Mouse (Mus musculus): ENCODE data around the gene Slc2a4.

The Slc2a4 gene

DNA sequence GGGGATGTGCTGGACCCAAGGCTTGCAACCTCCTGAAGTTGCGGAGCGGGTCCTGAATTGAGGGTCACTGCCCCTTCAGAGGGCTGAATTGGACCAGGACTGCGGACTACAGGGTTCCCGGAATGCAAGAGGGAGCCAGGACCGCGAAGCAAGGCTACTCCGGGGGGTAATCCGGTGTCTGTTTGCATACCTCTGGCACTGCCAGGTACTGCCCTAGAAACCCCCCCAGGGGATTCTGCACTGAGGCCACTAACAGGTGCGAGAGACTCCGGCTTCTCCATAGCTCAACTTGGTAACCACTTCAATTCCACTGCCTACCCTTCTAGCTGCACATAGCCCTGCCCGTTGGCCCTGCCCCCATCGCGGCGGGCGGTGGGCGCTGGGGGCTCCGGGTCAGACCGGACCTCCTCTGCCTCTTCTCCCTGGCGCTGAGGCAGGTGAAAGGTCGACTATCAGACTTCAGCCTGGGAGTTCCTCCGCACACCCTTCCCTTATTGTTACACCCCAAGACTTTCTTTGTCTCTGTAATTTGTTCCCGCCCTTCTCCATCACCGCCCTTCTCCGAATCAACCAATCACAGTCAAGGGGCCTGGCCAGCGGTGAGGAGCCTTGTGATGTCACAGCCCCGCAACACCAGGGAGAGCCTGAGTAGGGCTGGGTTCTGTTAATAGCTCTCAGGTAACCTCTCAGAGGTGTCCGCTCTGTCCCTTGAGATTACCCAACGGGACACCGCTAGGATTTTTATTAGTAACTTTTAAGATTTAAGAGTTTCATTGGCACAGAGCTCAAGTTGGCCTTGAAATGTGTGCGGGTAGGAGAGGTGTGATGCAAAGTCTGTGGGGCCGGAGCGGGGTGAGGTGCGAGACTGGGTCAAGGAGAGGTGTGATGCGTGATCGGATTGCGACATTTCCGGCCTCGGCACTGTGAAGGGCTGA is 47.2 kb downstream of the Slc2a4 start, which contains the start of the genes 2810408A11Rik and Neurl4:
TSS of gene 2810408A11Rik (minus strand) at position 517 of the 935 bp plus-strand sequence.
TSS of gene Neurl4 (plus strand) at position 602 of the 935 bp plus-strand sequence.
- DNase-seq (ENCODE audit: low spot score), result peak; percentile 96

DNA sequence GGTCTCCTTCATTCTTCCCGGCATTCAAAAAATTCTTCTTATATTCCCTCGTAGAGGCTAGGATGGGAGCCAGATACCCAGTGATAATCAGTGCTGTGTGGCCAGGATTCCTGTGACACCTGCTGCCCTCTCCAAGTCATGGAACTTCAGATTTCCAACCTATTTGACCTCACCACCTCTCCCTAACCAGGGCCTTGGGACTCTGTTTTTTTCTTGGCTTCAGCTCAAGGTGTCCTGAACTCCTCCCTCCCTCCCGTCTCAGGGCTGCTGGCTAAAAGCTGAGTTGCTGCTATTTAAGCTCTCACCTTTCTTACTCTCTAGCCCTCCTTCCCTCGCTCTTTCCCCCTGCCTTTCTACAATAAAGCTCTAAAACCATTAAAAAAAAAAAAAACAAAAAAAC is 48.1 kb downstream of the Slc2a4 start:
- no peak for DNase-seq (ENCODE audit: low spot score)

DNA sequence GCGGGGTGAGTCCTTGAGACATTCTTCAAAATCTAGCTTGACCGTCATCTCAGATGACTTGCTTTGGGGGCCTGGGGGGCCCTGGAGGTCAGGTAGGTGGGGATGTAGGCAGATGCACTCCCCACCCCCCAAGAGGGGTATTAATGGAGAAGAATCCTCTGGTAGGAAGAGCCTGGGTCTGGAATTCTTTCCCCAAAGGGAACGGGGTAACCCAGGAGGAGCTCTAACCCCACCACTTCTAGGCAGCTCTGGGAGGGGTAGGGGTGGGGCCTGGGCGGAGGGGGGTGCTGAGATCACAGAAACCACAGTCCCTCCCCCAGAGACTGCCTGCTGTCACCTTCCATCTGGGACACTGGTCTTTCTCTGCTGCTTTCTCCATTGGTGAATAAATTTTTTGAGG is 52.7 kb downstream of the Slc2a4 start, which contains the start of gene Acap1:
TSS of gene Acap1 (minus strand) at position 249 of the 400 bp plus-strand sequence.
- DNase-seq (ENCODE audit: low spot score), result no peak

DNA sequence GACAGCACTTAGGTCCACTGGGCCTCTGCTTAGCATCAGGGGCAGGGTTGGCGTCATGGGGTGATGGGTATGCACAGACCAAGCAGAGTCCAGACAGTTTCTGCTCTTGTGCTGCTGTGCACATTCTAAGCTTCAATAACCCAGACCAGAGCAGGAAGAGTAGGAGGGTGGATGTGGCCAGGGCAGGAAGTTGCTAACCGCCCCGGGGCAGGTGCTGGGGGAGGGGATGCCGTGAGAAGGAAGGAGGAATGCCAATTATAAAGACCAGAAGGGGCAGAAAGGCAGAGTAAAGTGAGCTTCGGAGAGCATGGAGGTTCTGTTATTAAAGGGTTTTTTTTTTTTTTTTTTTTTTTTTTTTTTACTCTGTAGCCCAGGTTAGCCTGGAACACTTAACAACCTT is 53.3 kb downstream of the Slc2a4 start:
- no peak for DNase-seq (ENCODE audit: low spot score)

Measured in yolk sac, embryonic 10.5 days (tissue).